Mouse (Mus musculus) limb, embryonic 11.5 days (tissue): ENCODE measurements around the gene Tbx15. TPM values are rescaled to one million over a fixed set of nuclear protein-coding genes. Genes with fewer than 3 reads are reported as not detected.
A peak's percentile ranks its signal among the peaks of the same experiment; 100 is the strongest.

Source experiments
- ATAC-seq: fragments of 200-750 bp; cut with Nextera tagmentation; 2 replicates; pipeline ENCODE4 v1.8.0; 2017; ENCODE audit warnings: low read depth; ENCODE audit not compliant: insufficient number of reproducible peaks, low FRiP score, low TSS enrichment
- DNase-seq: peaks from one replicate; pipeline ENCODE4 v3.0.0-alpha.2; 2015; ENCODE audit warnings: low spot score
- H3K27ac ChIP-seq: fragments of 300-500 bp; sonication (generic); replicated peaks from 2 replicates; pipeline ENCODE4 v1.5.1; 2014; ENCODE audit warnings: low read depth, mild to moderate bottlenecking, low read length
- H3K27me3 ChIP-seq: fragments of 300-500 bp; sonication (generic); 2 replicates; pipeline ENCODE4 v1.6.1; 2014; ENCODE audit warnings: mild to moderate bottlenecking, low read length, mixed read lengths; ENCODE audit not compliant: control insufficient read depth, insufficient read depth
- H3K36me3 ChIP-seq: fragments of 300-500 bp; sonication (generic); 2 replicates; pipeline ENCODE4 v1.6.1; 2014; ENCODE audit warnings: mild to moderate bottlenecking, low read length, moderate library complexity, mixed read lengths; ENCODE audit not compliant: control insufficient read depth, insufficient read depth
- H3K4me1 ChIP-seq: fragments of 300-500 bp; sonication (generic); 2 replicates; pipeline ENCODE4 v1.6.1; 2014; ENCODE audit warnings: low read length, mixed read lengths; ENCODE audit not compliant: control insufficient read depth, insufficient read depth
- H3K4me2 ChIP-seq: fragments of 300-500 bp; sonication (generic); 2 replicates; pipeline ENCODE4 v1.6.1; 2014; ENCODE audit warnings: low read depth, mild to moderate bottlenecking, moderate library complexity; ENCODE audit not compliant: severe bottlenecking
- H3K4me3 ChIP-seq: fragments of 300-500 bp; sonication (generic); 2 replicates; pipeline ENCODE4 v1.5.1; 2014; ENCODE audit warnings: low read depth, low read length
- H3K9ac ChIP-seq: fragments of 300-500 bp; sonication (generic); 2 replicates; pipeline ENCODE4 v1.6.1; 2014; ENCODE audit warnings: mild to moderate bottlenecking, low read length
- H3K9me3 ChIP-seq: fragments of 300-500 bp; sonication (generic); 2 replicates; pipeline ENCODE4 v1.6.1; 2016; ENCODE audit warnings: low read length; ENCODE audit not compliant: control insufficient read depth
- WGBS: fragments of 180-500 bp; shearing (Covaris S2); extraction: QIAGEN DNeasy Blood & Tissue Kit; methylation state at CpG from one replicate; pipeline ENCODE4 v1.1.7; 2014; 5-methylcytosine and 5-hydroxymethylcytosine counted together
- polyA plus RNA-seq: library from polyadenylated mRNA; unstranded; fragments of >200 nt; fragmentation: Nextera tagmentation; extraction: Ambion mirVana; gene quantifications from 2 replicates; pipeline ENCODE4 v1.2.1, GENCODE M21; 2014

The Tbx15 gene
- polyA plus RNA-seq, 1 experiment from 2014 or later = 50.7 TPM

GRCm38 (mm10) chr3:99277973-99278580, 37.9 kb downstream of the Tbx15 start:
- 22% methylated on average over 12 of the region's 12 CpGs for WGBS
- no peak overlapping the region for H3K4me3 ChIP-seq
- H3K27ac ChIP-seq = no peak overlapping the region
- no peaks in the 10 kb centered on the region for H3K27me3 ChIP-seq
- H3K9ac ChIP-seq = no peak overlapping the region
- no peaks in the 10 kb centered on the region; the same call in 1 of the 2 replicates for H3K36me3 ChIP-seq
- peak; percentile 57 for DNase-seq
- ATAC-seq = no peak
- H3K9me3 ChIP-seq = no peaks in the 10 kb centered on the region
- peaks cover 16% of the 10 kb centered on the region; the same call in 1 of the 2 replicates for H3K4me1 ChIP-seq
- no peak overlapping the region for H3K4me2 ChIP-seq

DNA sequence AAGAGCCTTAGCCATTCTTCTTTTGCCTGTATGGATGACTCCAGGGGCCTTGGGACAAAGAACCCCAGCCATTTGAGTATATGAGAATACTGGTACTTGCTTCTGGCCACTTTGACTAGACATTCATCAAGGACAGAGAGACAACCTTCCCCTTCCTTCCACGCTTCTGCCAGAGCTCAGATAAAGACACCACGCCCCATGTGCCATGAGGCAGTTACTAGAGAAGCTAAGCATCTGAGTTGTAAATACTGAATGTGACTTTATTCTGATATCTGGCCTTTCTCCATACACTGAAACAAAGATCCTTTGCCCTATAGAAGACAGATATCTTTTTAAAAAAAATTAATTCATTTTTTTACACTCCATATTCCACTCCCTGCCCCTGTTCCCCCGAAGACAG, 39.5 kb downstream of the Tbx15 start:
- H3K4me1 ChIP-seq = peaks cover 16% of the 10 kb centered on the region; the same call in 1 of the 2 replicates

GRCm38 (mm10) chr3:99281453-99281852, 41.3 kb downstream of the Tbx15 start:
- Histone ChIP-seq H3K4me1 (peaks cover 14% of the 10 kb centered on the region; the same call in 1 of the 2 replicates), H3K27me3 (no peaks in the 10 kb centered on the region), H3K9me3 (no peaks in the 10 kb centered on the region), H3K27ac (no peak overlapping the region), H3K9ac (no peak overlapping the region), H3K4me2 (no peak overlapping the region), H3K36me3 (no peaks in the 10 kb centered on the region; the same call in 1 of the 2 replicates), H3K4me3 (no peak overlapping the region)
- 49% methylated on average over 4 of the region's 4 CpGs for WGBS
- DNase-seq (no peak), ATAC-seq (no peak)

More for the DNA sequence above, 39.5 kb downstream of the Tbx15 start:
- Histone ChIP-seq H3K27ac (no peak overlapping the region), H3K27me3 (no peaks in the 10 kb centered on the region), H3K9me3 (no peaks in the 10 kb centered on the region), H3K4me2 (no peak overlapping the region), H3K9ac (no peak overlapping the region), H3K4me3 (no peak overlapping the region), H3K36me3 (no peaks in the 10 kb centered on the region; the same call in 1 of the 2 replicates)
- WGBS = 86% methylated on average over 3 of the region's 3 CpGs
- DNase-seq (no peak), ATAC-seq (no peak)

DNA sequence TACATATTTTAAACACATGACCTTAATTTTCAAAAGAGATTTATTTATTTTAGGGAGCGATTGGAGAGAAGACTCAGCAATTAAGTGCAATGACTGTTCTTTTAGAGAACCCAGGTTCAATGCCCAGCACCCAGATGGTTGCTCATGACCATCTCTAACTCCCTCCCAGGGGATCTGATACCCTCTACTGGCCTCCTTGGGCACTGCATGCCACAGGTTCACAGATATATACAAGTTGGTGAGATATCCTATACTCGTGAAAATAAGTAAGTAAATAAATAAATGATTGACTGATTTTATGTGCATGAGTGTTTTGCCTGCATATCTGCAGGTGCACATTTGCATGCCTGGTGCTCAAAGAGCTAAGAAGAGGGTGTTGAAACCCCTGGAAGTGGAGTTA, 48.1 kb downstream of the Tbx15 start:
- peak; percentile 26 for DNase-seq
- no peaks in the 10 kb centered on the region for H3K9me3 ChIP-seq

GRCm38 (mm10) chr3:99290064-99290702, 50.0 kb downstream of the Tbx15 start:
- H3K4me1 ChIP-seq = no peaks in the 10 kb centered on the region; the same call in 1 of the 2 replicates
- H3K4me3 ChIP-seq = no peak overlapping the region
- H3K36me3 ChIP-seq = no peaks in the 10 kb centered on the region
- no peak overlapping the region for H3K4me2 ChIP-seq
- no peak overlapping the region for H3K27ac ChIP-seq
- H3K9me3 ChIP-seq = no peaks in the 10 kb centered on the region
- 38% methylated on average over 6 of the region's 6 CpGs for WGBS
- no peak overlapping the region for H3K9ac ChIP-seq
- H3K27me3 ChIP-seq = no peaks in the 10 kb centered on the region
- DNase-seq (peak; percentile 32), ATAC-seq (peak; percentile 48; the same call in 1 of the 2 replicates)

More for the DNA sequence above, 48.1 kb downstream of the Tbx15 start:
- no peaks in the 10 kb centered on the region for H3K27me3 ChIP-seq
- no peaks in the 10 kb centered on the region; the same call in 1 of the 2 replicates for H3K36me3 ChIP-seq
- no peak overlapping the region for H3K27ac ChIP-seq
- no peak overlapping the region for H3K9ac ChIP-seq
- H3K4me1 ChIP-seq = no peaks in the 10 kb centered on the region; the same call in 1 of the 2 replicates
- no peak overlapping the region for H3K4me3 ChIP-seq
- WGBS = 66% methylated on average over 2 of the region's 2 CpGs
- H3K4me2 ChIP-seq = no peak overlapping the region
- no peak for ATAC-seq

- no peak for DNase-seq
- no peaks in the 10 kb centered on the region; the same call in 1 of the 2 replicates for H3K4me1 ChIP-seq
- H3K9ac ChIP-seq = no peak overlapping the region
- no peak overlapping the region for H3K4me2 ChIP-seq
- no peaks in the 10 kb centered on the region for H3K27me3 ChIP-seq
- H3K36me3 ChIP-seq = no peaks in the 10 kb centered on the region
- H3K9me3 ChIP-seq = no peaks in the 10 kb centered on the region
- no peak overlapping the region for H3K27ac ChIP-seq
- WGBS = 73% methylated on average over 2 of the region's 2 CpGs
- ATAC-seq = no peak
- H3K4me3 ChIP-seq = no peak overlapping the region
Observed at GRCm38 (mm10) chr3:99290878-99291277, 50.7 kb downstream of the Tbx15 start.

GRCm38 (mm10) chr3:99291386-99291785, 51.2 kb downstream of the Tbx15 start:
- Histone ChIP-seq H3K4me3 (no peak overlapping the region), H3K4me1 (no peaks in the 10 kb centered on the region; the same call in 1 of the 2 replicates), H3K27ac (no peak overlapping the region), H3K36me3 (no peaks in the 10 kb centered on the region), H3K4me2 (no peak overlapping the region), H3K27me3 (no peaks in the 10 kb centered on the region), H3K9me3 (no peaks in the 10 kb centered on the region), H3K9ac (no peak overlapping the region)
- peak; percentile 18 for DNase-seq
- ATAC-seq = no peak

- Histone ChIP-seq H3K9me3 (no peaks in the 10 kb centered on the region), H3K4me3 (no peak overlapping the region), H3K27ac (no peak overlapping the region), H3K36me3 (no peaks in the 10 kb centered on the region), H3K27me3 (no peaks in the 10 kb centered on the region), H3K4me1 (no peaks in the 10 kb centered on the region; the same call in 1 of the 2 replicates), H3K9ac (no peak overlapping the region), H3K4me2 (no peak overlapping the region)
- 78% methylated on average over 3 of the region's 3 CpGs for WGBS
- ATAC-seq (no peak), DNase-seq (peak; percentile 17)
Observed at GRCm38 (mm10) chr3:99292531-99292931, 52.4 kb downstream of the Tbx15 start.
